Mouse (Mus musculus) CD8-positive naive resting alpha-beta T cell, adult 2 months (primary cell): ENCODE measurements around the gene Creg2.
"Not testable (repeated sequence)": the region's sequence is repeated elsewhere in the genome, so short reads cannot be mapped to it uniquely, and the experiment has no call there.

Experiments used
- DNase-seq, 2 experiments: peaks; one replicate each; pipeline ENCODE4 v3.0.0; 2022; ENCODE audit warnings: low read depth in 2 of 2, low spot score in 2 of 2

Gene Creg2

GRCm38 (mm10) chr1:39651241-39651548 lies at the start of gene Creg2:
Creg2 (minus strand) TSS chr1:39651474.
- DNase-seq, result no peak

GRCm38 (mm10) chr1:39700599-39701273 lies 49.5 kb upstream of the Creg2 start:
- no peak for DNase-seq

GRCm38 (mm10) chr1:39698456-39698855 lies 47.2 kb upstream of the Creg2 start:
- DNase-seq, result no peak

GRCm38 (mm10) chr1:39695198-39695597 lies 43.9 kb upstream of the Creg2 start:
- DNase-seq, result no peak

GRCm38 (mm10) chr1:39694756-39695155 lies 43.5 kb upstream of the Creg2 start:
- DNase-seq, result no peak

- no peak for DNase-seq
Measured at GRCm38 (mm10) chr1:39691974-39692373, 40.7 kb upstream of the Creg2 start.

GRCm38 (mm10) chr1:39691061-39691460 lies 39.8 kb upstream of the Creg2 start:
- DNase-seq, result no peak

- no peak for DNase-seq
Measured at GRCm38 (mm10) chr1:39688573-39688972, 37.3 kb upstream of the Creg2 start.

- no peak for DNase-seq
Measured at GRCm38 (mm10) chr1:39687279-39687678, 36.0 kb upstream of the Creg2 start.

- DNase-seq, result peak; percentile 30 to 58
Measured at GRCm38 (mm10) chr1:39685841-39686240, 34.6 kb upstream of the Creg2 start.

- DNase-seq, result no peak
Measured at GRCm38 (mm10) chr1:39681638-39682037, 30.4 kb upstream of the Creg2 start.

GRCm38 (mm10) chr1:39680546-39680945 lies 29.3 kb upstream of the Creg2 start:
- no peak for DNase-seq

GRCm38 (mm10) chr1:39678883-39679282 lies 27.6 kb upstream of the Creg2 start:
- no peak for DNase-seq

GRCm38 (mm10) chr1:39676221-39676876 lies 25.1 kb upstream of the Creg2 start:
- DNase-seq, result no peak

GRCm38 (mm10) chr1:39672362-39673105 lies 21.3 kb upstream of the Creg2 start:
- DNase-seq, result no peak

GRCm38 (mm10) chr1:39670211-39670935 lies 19.1 kb upstream of the Creg2 start:
- no peak for DNase-seq

- no peak for DNase-seq
Measured at GRCm38 (mm10) chr1:39666751-39667252, 15.5 kb upstream of the Creg2 start.

- no peak for DNase-seq
Measured at GRCm38 (mm10) chr1:39664039-39664625, 12.9 kb upstream of the Creg2 start.

- no peak for DNase-seq
Measured at GRCm38 (mm10) chr1:39663050-39663449, 11.8 kb upstream of the Creg2 start.

- no peak for DNase-seq
Measured at GRCm38 (mm10) chr1:39656976-39657529, 5.8 kb upstream of the Creg2 start.

GRCm38 (mm10) chr1:39654901-39655300 lies 3.6 kb upstream of the Creg2 start:
- not testable (repeated sequence) for DNase-seq
